Mouse (Mus musculus): Measurements from ENCODE around the gene Pglyrp1.

DNA sequence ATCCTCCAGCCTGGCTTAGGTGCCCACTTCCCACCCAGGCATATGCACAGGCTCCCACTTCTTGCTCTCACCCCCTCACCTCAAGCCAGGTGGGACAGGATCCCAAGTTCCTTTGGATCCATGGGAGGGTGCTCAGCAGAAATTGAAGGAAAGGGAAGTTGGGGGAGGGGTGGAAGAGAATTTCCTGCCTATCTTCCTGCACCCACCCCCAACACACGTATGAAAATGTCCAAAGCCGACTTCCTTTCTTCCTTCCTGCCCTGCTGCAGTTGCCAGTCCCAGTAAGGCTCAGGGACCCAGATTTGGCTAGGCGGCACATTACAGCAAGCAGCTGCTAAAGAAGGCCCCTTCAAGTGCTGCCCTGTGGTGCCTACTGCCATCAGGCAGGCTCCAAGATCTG lies 56.6 kb downstream of the Pglyrp1 start:
- TF ChIP-seq CTCF (IDR thresholded peaks at IDR 0.05; ENCODE audit: extremely low read depth, insufficient read length, insufficient replicate concordance, low read depth, low read length) (no peak), POLR2A (IDR thresholded peaks at IDR 0.05; ENCODE audit: low read depth, low read length) (no peak)

All from small intestine, adult 2 months (tissue).